Mouse (Mus musculus) inflammation-experienced regulatory T-cells (primary cell): ENCODE data around the gene Olfr591. TPM values are rescaled to one million over a fixed set of nuclear protein-coding genes. Genes with fewer than 3 reads are reported as not detected.

Source experiments
- polyA plus RNA-seq, 2 experiments: library from polyadenylated mRNA; unstranded; fragments of 100-300 nt; shearing (Covaris generic); gene quantifications; one replicate each; pipeline ENCODE4 v1.2.1; 2017

Olfr591 gene
- 1 to 10 TPM in 1 of 2 experiments, under 1 TPM in 1; 0.42 to 1.0 TPM for polyA plus RNA-seq

DNA sequence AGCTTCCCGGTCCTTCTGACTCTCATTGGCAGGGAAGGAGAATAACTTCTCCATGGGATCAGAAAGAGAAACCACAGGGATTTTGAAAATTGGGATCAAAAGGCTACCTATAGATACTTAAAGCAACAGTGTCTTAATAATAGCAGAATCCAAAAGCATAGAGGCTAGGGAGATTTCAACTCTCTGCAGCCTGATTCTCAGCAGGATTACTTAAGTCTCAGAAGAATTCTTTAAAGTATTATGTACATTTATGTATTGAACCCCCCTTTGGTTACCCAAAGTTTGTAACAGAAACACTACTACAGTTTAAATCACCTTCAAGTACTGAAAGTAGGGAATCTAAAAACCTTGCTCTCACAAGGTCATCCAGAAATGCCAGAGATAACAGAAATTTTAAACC, at the start of gene Olfr591:
Gene Olfr591, minus strand, starts transcription at position 101 of the 400 bp plus-strand sequence.

DNA sequence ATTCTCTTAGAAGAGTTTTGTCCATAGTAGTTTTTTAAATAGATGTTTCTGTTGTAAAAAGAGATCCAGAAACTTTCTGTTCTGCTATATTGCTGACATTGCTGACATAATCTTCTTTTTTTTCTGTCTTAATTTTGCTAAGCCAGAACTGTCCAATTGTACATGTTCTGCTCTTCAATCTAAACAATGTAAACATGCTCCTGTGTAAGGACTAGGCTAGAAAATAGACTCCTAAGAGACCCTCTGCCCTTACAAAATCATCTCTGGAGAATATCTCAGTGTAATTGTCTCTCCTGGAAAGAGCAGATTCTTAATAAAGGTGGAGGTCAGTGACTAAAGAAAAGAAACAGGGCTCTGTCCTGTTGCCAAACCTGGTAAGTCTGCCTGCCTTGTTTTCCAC, 38.6 kb upstream of the Olfr591 start, which contains the start of gene Olfr594:
Gene Olfr594, plus strand, starts transcription at position 301 of the 400 bp plus-strand sequence.

DNA sequence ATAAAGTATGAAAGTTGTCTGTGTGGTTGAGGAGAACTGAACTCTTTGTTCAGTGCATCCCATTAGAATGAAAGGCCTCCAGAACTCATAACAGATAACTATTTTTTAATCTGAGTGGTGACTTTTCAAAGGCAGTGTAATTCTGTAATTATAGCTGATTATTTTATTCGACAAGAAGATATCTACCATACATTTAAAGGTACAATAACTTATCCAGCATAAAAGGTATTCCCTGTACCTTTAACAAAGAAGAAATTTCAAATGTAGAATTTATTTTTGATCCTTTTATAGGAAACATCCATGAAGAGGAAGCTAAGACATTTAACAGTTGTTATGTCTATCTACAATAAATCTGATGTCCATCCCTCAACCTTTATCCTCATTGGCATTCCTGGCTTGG, 33.4 kb upstream of the Olfr591 start, which contains the start of gene Olfr593:
Gene Olfr593, plus strand, starts transcription at position 301 of the 400 bp plus-strand sequence.

DNA sequence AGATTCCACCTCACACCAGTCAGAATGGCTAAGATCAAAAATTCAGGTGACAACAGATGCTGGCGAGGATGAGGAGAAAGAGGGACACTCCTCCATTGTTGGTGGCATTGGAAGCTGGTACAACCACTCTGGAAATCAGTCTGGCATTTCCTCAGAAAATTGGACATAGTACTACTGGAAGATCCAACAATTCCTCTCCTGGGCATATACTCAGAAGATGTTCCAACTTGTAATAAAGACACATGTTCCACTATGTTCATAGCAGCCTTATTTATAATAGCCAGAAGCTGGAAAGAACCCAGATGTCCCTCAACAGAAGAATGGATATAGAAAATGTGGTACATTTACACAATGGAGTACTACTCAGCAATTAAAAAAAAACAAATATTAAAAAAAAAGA, 6.4 kb upstream of the Olfr591 start, which contains the start of gene Olfr592:
Gene Olfr592, plus strand, starts transcription at position 301 of the 400 bp plus-strand sequence.

DNA sequence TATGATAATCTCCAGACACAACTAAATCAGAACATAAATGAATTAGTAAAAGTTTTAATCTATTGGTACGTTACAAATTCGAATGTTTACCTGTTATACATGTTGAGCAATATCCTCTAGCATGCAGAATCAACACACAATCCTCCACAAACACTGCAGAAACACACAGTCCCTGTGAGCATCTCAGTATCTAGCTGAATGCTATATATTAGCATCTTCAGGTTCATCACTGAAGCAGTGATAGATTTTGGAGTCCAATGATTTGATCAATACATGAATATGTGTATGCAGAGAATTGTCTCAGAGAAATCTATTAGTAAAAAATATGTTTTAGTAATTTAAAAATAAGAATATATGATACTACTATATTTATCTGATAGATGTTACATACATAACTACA, 21.9 kb downstream of the Olfr591 start, which contains the start of gene Olfr589:
Gene Olfr589, minus strand, starts transcription at position 101 of the 400 bp plus-strand sequence.

DNA sequence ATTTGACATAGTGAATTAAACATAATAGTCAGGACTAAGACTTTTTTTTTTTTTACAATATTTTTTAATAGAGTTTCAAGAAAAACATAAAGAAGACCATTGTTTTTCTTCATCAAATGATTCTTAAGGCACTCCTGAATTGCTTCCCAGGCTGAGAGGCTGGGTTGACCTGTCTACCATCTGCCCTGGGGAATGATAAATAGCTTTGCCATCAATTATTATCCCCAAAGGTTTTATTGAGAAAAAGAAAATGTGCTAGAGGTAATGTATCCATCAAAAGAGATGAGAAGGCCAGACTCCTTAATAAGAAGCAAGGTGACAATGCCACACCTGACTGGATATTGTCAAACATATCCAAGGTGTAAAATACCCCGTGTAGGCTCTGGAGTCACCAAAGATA, 37.6 kb downstream of the Olfr591 start, which contains the start of gene Olfr588-ps1:
Gene Olfr588-ps1, plus strand, starts transcription at position 301 of the 400 bp plus-strand sequence.

DNA sequence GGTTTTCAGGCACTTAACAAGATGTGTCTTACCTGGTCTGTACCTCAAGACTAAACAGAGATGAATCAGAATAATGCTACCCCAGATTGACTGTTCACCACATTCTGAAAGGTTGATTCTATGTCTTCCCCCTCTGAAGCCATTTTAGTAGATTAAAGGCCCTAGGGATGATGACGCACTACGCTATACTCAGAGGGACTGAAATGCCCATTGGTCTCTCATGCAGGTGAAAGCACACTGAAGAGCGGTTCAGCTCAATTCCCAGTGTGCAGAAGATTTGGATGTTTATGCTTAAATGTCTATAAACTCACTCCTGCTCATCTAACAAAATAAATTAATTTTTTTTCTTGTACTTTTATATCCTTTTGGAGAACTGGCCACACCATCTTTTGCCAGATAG, 52.6 kb downstream of the Olfr591 start, which contains the start of gene Olfr586:
Gene Olfr586, minus strand, starts transcription at position 101 of the 400 bp plus-strand sequence.

Other genes with a start within 250 kb of the Olfr591 start
- gene Olfr573-ps1, start 235.8 kb downstream of the Olfr591 start, polyA plus RNA-seq, result under 1 TPM in 1 of 2 experiments, not detected in 1; 0.48 TPM
- gene Olfr574, start 229.9 kb downstream of the Olfr591 start, polyA plus RNA-seq, result not detected
- not detected for gene Olfr575, start 219.6 kb downstream of the Olfr591 start, polyA plus RNA-seq
- gene Olfr576, start 215.7 kb downstream of the Olfr591 start, polyA plus RNA-seq, result under 1 TPM in 1 of 2 experiments, not detected in 1; 0.13 TPM
- gene Olfr577, start 202.4 kb downstream of the Olfr591 start, polyA plus RNA-seq, result under 1 TPM; 0.22 to 0.67 TPM
- not detected for gene Olfr578, start 189.0 kb downstream of the Olfr591 start, polyA plus RNA-seq
- not detected for gene Olfr582, start 140.3 kb downstream of the Olfr591 start, polyA plus RNA-seq
- gene Olfr583, start 127.0 kb downstream of the Olfr591 start, polyA plus RNA-seq, result not detected
- gene Olfr584, start 96.5 kb downstream of the Olfr591 start, polyA plus RNA-seq, result not detected
- not detected for gene Olfr585, start 80.6 kb downstream of the Olfr591 start, polyA plus RNA-seq
- gene Olfr586, start 52.7 kb downstream of the Olfr591 start, polyA plus RNA-seq, result not detected
- gene Olfr588-ps1, start 37.5 kb downstream of the Olfr591 start, polyA plus RNA-seq, result under 1 TPM in 1 of 2 experiments, not detected in 1; 0.32 TPM
- not detected for gene Olfr589, start 22.0 kb downstream of the Olfr591 start, polyA plus RNA-seq
- gene Olfr592, start 6.5 kb upstream of the Olfr591 start, polyA plus RNA-seq, result under 1 TPM; 0.06 to 0.20 TPM
- not detected for gene Olfr593, start 33.5 kb upstream of the Olfr591 start, polyA plus RNA-seq
- gene Olfr594, start 38.7 kb upstream of the Olfr591 start, polyA plus RNA-seq, result 1 to 10 TPM in 1 of 2 experiments, not detected in 1; 1.1 TPM
- gene Usp17ld, start 74.2 kb upstream of the Olfr591 start, polyA plus RNA-seq, result not detected
- gene Olfr596, start 127.3 kb upstream of the Olfr591 start, polyA plus RNA-seq, result under 1 TPM in 1 of 2 experiments, not detected in 1; 0.29 TPM
- under 1 TPM; 0.10 to 0.17 TPM for gene Olfr597, start 138.0 kb upstream of the Olfr591 start, polyA plus RNA-seq
- gene Olfr598, start 145.2 kb upstream of the Olfr591 start, polyA plus RNA-seq, result not detected
- gene Olfr599, start 157.6 kb upstream of the Olfr591 start, polyA plus RNA-seq, result not detected
- under 1 TPM in 1 of 2 experiments, not detected in 1; 0.89 TPM for gene Olfr600, start 171.3 kb upstream of the Olfr591 start, polyA plus RNA-seq
- 1 to 10 TPM in 1 of 2 experiments, under 1 TPM in 1; 0.59 to 2.7 TPM for gene Olfr601, start 184.3 kb upstream of the Olfr591 start, polyA plus RNA-seq
- 1 to 10 TPM in 1 of 2 experiments, not detected in 1; 2.6 TPM for gene Olfr603, start 207.8 kb upstream of the Olfr591 start, polyA plus RNA-seq
- not detected for gene Usp17lc, start 236.7 kb upstream of the Olfr591 start, polyA plus RNA-seq